Mouse (Mus musculus): ENCODE results near the gene Zcwpw1. TPM values are rescaled to one million over a fixed set of nuclear protein-coding genes. Genes with fewer than 3 reads are reported as not detected.
"Not testable (repeated sequence)": the region's sequence is repeated elsewhere in the genome, so short reads cannot be mapped to it uniquely, and the experiment has no call there.

The Zcwpw1 gene
- polyA plus RNA-seq, 1 experiment from 2014 or later, result 26.1 TPM

GRCm38 (mm10) chr5:137850313-137850712 lies 62.7 kb downstream of the Zcwpw1 start:
- H3K27me3 ChIP-seq; H3K4me2 ChIP-seq (replicated peaks); ATAC-seq (ENCODE audit: insufficient number of reproducible peaks, low FRiP score, low TSS enrichment, low read depth); H3K27ac ChIP-seq (replicated peaks); H3K4me1 ChIP-seq; H3K36me3 ChIP-seq; H3K4me3 ChIP-seq (replicated peaks); H3K9me3 ChIP-seq (replicated peaks); H3K9ac ChIP-seq: not testable (repeated sequence)
- 80% methylated on average over 1 of the region's 1 CpGs for WGBS

- H3K27ac ChIP-seq (replicated peaks); H3K27me3 ChIP-seq; ATAC-seq (ENCODE audit: insufficient number of reproducible peaks, low FRiP score, low TSS enrichment, low read depth); H3K4me3 ChIP-seq (replicated peaks); H3K36me3 ChIP-seq; H3K9ac ChIP-seq; H3K9me3 ChIP-seq (replicated peaks); H3K4me1 ChIP-seq; H3K4me2 ChIP-seq (replicated peaks): not testable (repeated sequence)
- WGBS, result 70% methylated on average over 3 of the region's 3 CpGs
Observed at GRCm38 (mm10) chr5:137854907-137855306, 67.3 kb downstream of the Zcwpw1 start.

- H3K9ac ChIP-seq, result not testable (repeated sequence)
Observed at GRCm38 (mm10) chr5:137856870-137857269, 69.3 kb downstream of the Zcwpw1 start.

GRCm38 (mm10) chr5:137857960-137858710 lies 70.5 kb downstream of the Zcwpw1 start, which contains the start of gene Pilrb1:
Pilrb1 (minus strand) TSS chr5:137858106.
- H3K36me3 ChIP-seq; ATAC-seq (ENCODE audit: insufficient number of reproducible peaks, low FRiP score, low TSS enrichment, low read depth); H3K4me2 ChIP-seq (replicated peaks); H3K9ac ChIP-seq; H3K27me3 ChIP-seq; H3K9me3 ChIP-seq (replicated peaks); H3K4me3 ChIP-seq (replicated peaks); H3K27ac ChIP-seq (replicated peaks); H3K4me1 ChIP-seq: not testable (repeated sequence)
- WGBS, result 73% methylated on average over 2 of the region's 2 CpGs

More at GRCm38 (mm10) chr5:137856870-137857269, 69.3 kb downstream of the Zcwpw1 start:
- not testable (repeated sequence) for H3K27me3 ChIP-seq; H3K27ac ChIP-seq (replicated peaks); H3K36me3 ChIP-seq; H3K4me1 ChIP-seq; ATAC-seq (ENCODE audit: insufficient number of reproducible peaks, low FRiP score, low TSS enrichment, low read depth); H3K9me3 ChIP-seq (replicated peaks); H3K4me2 ChIP-seq (replicated peaks); H3K4me3 ChIP-seq (replicated peaks)
- WGBS, result 71% methylated on average over 5 of the region's 5 CpGs

GRCm38 (mm10) chr5:137864008-137864407 lies 76.4 kb downstream of the Zcwpw1 start:
- WGBS, result 69% methylated on average over 1 of the region's 1 CpGs
- H3K4me2 ChIP-seq (replicated peaks); H3K9me3 ChIP-seq (replicated peaks); H3K27ac ChIP-seq (replicated peaks); H3K9ac ChIP-seq; H3K4me3 ChIP-seq (replicated peaks); ATAC-seq (ENCODE audit: insufficient number of reproducible peaks, low FRiP score, low TSS enrichment, low read depth); H3K36me3 ChIP-seq; H3K4me1 ChIP-seq; H3K27me3 ChIP-seq: not testable (repeated sequence)

GRCm38 (mm10) chr5:137868600-137868999 lies 81.0 kb downstream of the Zcwpw1 start:
- not testable (repeated sequence) for H3K9ac ChIP-seq; ATAC-seq (ENCODE audit: insufficient number of reproducible peaks, low FRiP score, low TSS enrichment, low read depth)

GRCm38 (mm10) chr5:137871644-137872380 lies 84.2 kb downstream of the Zcwpw1 start, which contains the start of gene Pilrb2:
Pilrb2 (minus strand) TSS chr5:137871815.
- H3K27me3 ChIP-seq; H3K27ac ChIP-seq (replicated peaks); H3K36me3 ChIP-seq; ATAC-seq (ENCODE audit: insufficient number of reproducible peaks, low FRiP score, low TSS enrichment, low read depth); H3K4me2 ChIP-seq (replicated peaks); H3K9ac ChIP-seq; H3K4me1 ChIP-seq; H3K4me3 ChIP-seq (replicated peaks); H3K9me3 ChIP-seq (replicated peaks): not testable (repeated sequence)
- WGBS, result 63% methylated on average over 3 of the region's 3 CpGs

More at GRCm38 (mm10) chr5:137868600-137868999, 81.0 kb downstream of the Zcwpw1 start:
- H3K27me3 ChIP-seq; H3K9me3 ChIP-seq (replicated peaks); H3K4me1 ChIP-seq; H3K4me2 ChIP-seq (replicated peaks); H3K36me3 ChIP-seq; H3K4me3 ChIP-seq (replicated peaks); H3K27ac ChIP-seq (replicated peaks): not testable (repeated sequence)
- 73% methylated on average over 2 of the region's 2 CpGs for WGBS

Other genes starting within 250 kb of the Zcwpw1 start
- gene Actl6b, start 234.3 kb upstream of the Zcwpw1 start, polyA plus RNA-seq (2015; fragmentation: Nextera tagmentation; extraction: Ambion mirVana), result 1.4 and 2.8 TPM in 2 replicates
- gene Tfr2, start 218.0 kb upstream of the Zcwpw1 start, polyA plus RNA-seq (2015; fragmentation: Nextera tagmentation; extraction: Ambion mirVana), result 1.5 and 2.0 TPM in 2 replicates
- gene Mospd3, start 186.7 kb upstream of the Zcwpw1 start, polyA plus RNA-seq (2015; fragmentation: Nextera tagmentation; extraction: Ambion mirVana), result 43.3 and 47.3 TPM in 2 replicates
- gene Pcolce, start 174.0 kb upstream of the Zcwpw1 start, polyA plus RNA-seq (2015; fragmentation: Nextera tagmentation; extraction: Ambion mirVana), result 261 and 273 TPM in 2 replicates
- 0.25 and 0.26 TPM in 2 replicates for gene Fbxo24, start 158.8 kb upstream of the Zcwpw1 start, polyA plus RNA-seq (2015; fragmentation: Nextera tagmentation; extraction: Ambion mirVana)
- gene Lrch4, start 158.7 kb upstream of the Zcwpw1 start, polyA plus RNA-seq (2015; fragmentation: Nextera tagmentation; extraction: Ambion mirVana), result 37.2 and 48.9 TPM in 2 replicates
- 12.7 and 13.1 TPM in 2 replicates for gene Gm20605, start 158.6 kb upstream of the Zcwpw1 start, polyA plus RNA-seq (2015; fragmentation: Nextera tagmentation; extraction: Ambion mirVana)
- 10.1 and 10.2 TPM in 2 replicates for gene Sap25, start 146.5 kb upstream of the Zcwpw1 start, polyA plus RNA-seq (2015; fragmentation: Nextera tagmentation; extraction: Ambion mirVana)
- 0.16 and 0.28 TPM in 2 replicates for gene Irs3, start 142.1 kb upstream of the Zcwpw1 start, polyA plus RNA-seq (2015; fragmentation: Nextera tagmentation; extraction: Ambion mirVana)
- gene Agfg2, start 103.1 kb upstream of the Zcwpw1 start, polyA plus RNA-seq (2015; fragmentation: Nextera tagmentation; extraction: Ambion mirVana), result 16.5 and 18.1 TPM in 2 replicates
- gene Nyap1, start 46.2 kb upstream of the Zcwpw1 start, polyA plus RNA-seq (2015; fragmentation: Nextera tagmentation; extraction: Ambion mirVana), result 4.6 and 4.7 TPM in 2 replicates
- 167 and 175 TPM in 2 replicates for gene Tsc22d4, start 42.1 kb upstream of the Zcwpw1 start, polyA plus RNA-seq (2015; fragmentation: Nextera tagmentation; extraction: Ambion mirVana)
- gene Ppp1r35, start 8.9 kb upstream of the Zcwpw1 start, polyA plus RNA-seq (2015; fragmentation: Nextera tagmentation; extraction: Ambion mirVana), result 34.5 and 39.9 TPM in 2 replicates
- 12.4 and 13.7 TPM in 2 replicates for gene Mepce, start 143 bp upstream of the Zcwpw1 start, polyA plus RNA-seq (2015; fragmentation: Nextera tagmentation; extraction: Ambion mirVana)
- gene Pilra, start 48.5 kb downstream of the Zcwpw1 start, polyA plus RNA-seq (2015; fragmentation: Nextera tagmentation; extraction: Ambion mirVana), result 0.68 and 1.5 TPM in 2 replicates
- 0.19 TPM in 1 of 2 replicates, not detected in the other for gene Pilrb1, start 70.3 kb downstream of the Zcwpw1 start, polyA plus RNA-seq (2015; fragmentation: Nextera tagmentation; extraction: Ambion mirVana)
- 0.39 and 1.2 TPM in 2 replicates for gene Pilrb2, start 84.0 kb downstream of the Zcwpw1 start, polyA plus RNA-seq (2015; fragmentation: Nextera tagmentation; extraction: Ambion mirVana)
- gene Cyp3a13, start 133.8 kb downstream of the Zcwpw1 start, polyA plus RNA-seq (2015; fragmentation: Nextera tagmentation; extraction: Ambion mirVana), result 0.17 and 0.33 TPM in 2 replicates
- 0.92 and 1.2 TPM in 2 replicates for gene Gjc3, start 175.3 kb downstream of the Zcwpw1 start, polyA plus RNA-seq (2015; fragmentation: Nextera tagmentation; extraction: Ambion mirVana)
- 0.17 TPM in 1 of 2 replicates, not detected in the other for gene Azgp1, start 193.7 kb downstream of the Zcwpw1 start, polyA plus RNA-seq (2015; fragmentation: Nextera tagmentation; extraction: Ambion mirVana)
- gene Smok3a, start 233.5 kb downstream of the Zcwpw1 start, polyA plus RNA-seq (2015; fragmentation: Nextera tagmentation; extraction: Ambion mirVana), result not detected in 2 replicates
- not detected in 2 replicates for gene Smok3b, start 233.6 kb downstream of the Zcwpw1 start, polyA plus RNA-seq (2015; fragmentation: Nextera tagmentation; extraction: Ambion mirVana)

Data from embryonic facial prominence, embryonic 15.5 days (tissue).